Mouse (Mus musculus): ENCODE data around the gene Wdfy1. TPM values are rescaled to one million over a fixed set of nuclear protein-coding genes. Genes with fewer than 3 reads are reported as not detected.

Gene Wdfy1
- polyA plus RNA-seq (2014; fragmentation: Nextera tagmentation; extraction: Ambion mirVana) = 106 and 117 TPM in 2 replicates

DNA sequence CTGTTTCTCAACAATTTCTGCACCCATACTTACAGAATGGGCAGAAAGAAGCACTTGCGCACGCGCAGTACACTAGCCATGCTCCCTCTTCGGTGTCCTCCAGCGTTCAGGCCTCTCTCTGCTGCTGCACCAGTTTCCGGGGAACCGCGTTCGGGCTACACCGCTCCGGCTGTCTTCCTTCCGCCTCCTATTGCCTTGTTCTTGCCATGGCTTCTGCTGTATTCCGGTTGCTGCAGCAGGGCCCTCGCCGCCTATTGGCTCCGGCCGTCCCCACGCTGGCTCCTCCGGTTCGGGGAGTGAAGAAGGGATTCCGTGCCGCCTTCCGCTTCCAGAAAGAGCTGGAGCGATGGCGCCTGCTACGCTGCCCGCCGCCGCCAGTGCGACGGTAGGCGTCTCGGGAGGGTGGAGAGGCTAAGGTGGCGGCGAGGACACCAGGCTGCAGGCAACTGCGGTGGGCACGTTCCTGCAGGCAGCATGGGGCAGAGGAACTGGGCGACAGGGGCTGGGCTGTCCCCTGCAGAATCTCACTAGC lies at the start of gene Wdfy1, which contains the start of gene Mrpl44:
Gene Wdfy1 (minus strand): TSS at position 217 of the 532 bp plus-strand sequence.
Gene Mrpl44 (plus strand): TSS at position 92 of the 532 bp plus-strand sequence.
- WGBS = under 1% methylated on average over 38 of the region's 38 CpGs
- H3K27me3 ChIP-seq (ENCODE audit: control insufficient read depth, insufficient read depth, low read length) = no peaks in the 10 kb centered on the region
- peaks cover 35% of the 10 kb centered on the region for H3K36me3 ChIP-seq (replicated peaks; ENCODE audit: control insufficient read depth, insufficient read depth)
- no peaks in the 10 kb centered on the region for H3K9me3 ChIP-seq (ENCODE audit: control insufficient read depth, low read length)
- ATAC-seq (ENCODE audit: low FRiP score) = peak; percentile 100
- H3K4me2 ChIP-seq (replicated peaks) = peak within 1 kb of the TSS; percentile 67
- H3K9ac ChIP-seq = peak within 1 kb of the TSS; percentile 84
- H3K4me3 ChIP-seq (replicated peaks; ENCODE audit: low read length) = peak within 1 kb of the TSS; percentile 75
- peak within 1 kb of the TSS; percentile 88 for H3K27ac ChIP-seq
- peak; percentile 98 for DNase-seq (ENCODE audit: low spot score)
- peaks cover 5% of the 10 kb centered on the region; the same call in 1 of the 2 replicates for H3K4me1 ChIP-seq (replicated peaks; ENCODE audit: control insufficient read depth, insufficient read depth, low read length)

DNA sequence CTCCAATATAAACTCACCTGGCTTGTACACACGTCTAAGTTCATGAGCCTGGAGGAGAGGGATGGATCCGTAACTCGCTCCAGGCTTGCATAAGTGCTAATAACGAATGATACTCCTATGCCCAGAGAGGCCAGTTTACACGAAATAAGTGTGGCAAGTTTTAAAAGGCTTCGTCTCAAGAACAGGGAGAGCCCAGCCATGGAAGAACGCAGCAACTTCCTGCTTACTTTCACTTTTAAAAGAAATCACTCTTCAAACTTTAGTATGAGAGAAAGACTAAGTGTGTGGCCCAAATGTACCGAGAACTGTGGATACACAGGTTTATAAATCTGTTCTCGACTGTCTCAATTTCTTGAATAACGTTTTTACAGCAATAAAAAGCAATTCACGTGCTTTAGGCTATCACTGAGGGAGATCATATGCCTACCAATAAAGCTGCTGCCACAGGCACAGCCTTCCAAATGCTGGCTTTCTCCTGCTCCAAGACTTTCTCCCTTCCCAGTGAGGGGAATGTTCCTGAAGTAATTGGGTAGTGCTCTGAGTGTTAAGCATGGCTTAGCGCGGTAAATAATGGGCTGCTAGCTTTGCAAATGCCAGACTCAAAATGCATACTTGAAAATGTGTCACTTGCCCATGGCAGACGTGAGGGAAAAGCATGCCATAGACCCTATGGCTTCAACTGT lies 48.1 kb upstream of the Wdfy1 start:
- ATAC-seq (ENCODE audit: low FRiP score) = no peak
- Histone ChIP-seq H3K9ac (no peak overlapping the region), H3K27ac (0 out of 2 replicates have a peak overlapping the region, but pooled peaks have one; percentile 34), H3K27me3 (ENCODE audit: control insufficient read depth, insufficient read depth, low read length) (no peaks in the 10 kb centered on the region), H3K4me1 (replicated peaks; ENCODE audit: control insufficient read depth, insufficient read depth, low read length) (0 out of 2 replicates have a peak, but pooled peaks cover 3% of the 10 kb centered on the region), H3K4me3 (replicated peaks; ENCODE audit: low read length) (no peak overlapping the region), H3K9me3 (ENCODE audit: control insufficient read depth, low read length) (no peaks in the 10 kb centered on the region), H3K36me3 (replicated peaks; ENCODE audit: control insufficient read depth, insufficient read depth) (no peaks in the 10 kb centered on the region), H3K4me2 (replicated peaks) (no peak overlapping the region)
- WGBS = 80% methylated on average over 14 of the region's 14 CpGs
- DNase-seq (ENCODE audit: low spot score) = no peak

DNA sequence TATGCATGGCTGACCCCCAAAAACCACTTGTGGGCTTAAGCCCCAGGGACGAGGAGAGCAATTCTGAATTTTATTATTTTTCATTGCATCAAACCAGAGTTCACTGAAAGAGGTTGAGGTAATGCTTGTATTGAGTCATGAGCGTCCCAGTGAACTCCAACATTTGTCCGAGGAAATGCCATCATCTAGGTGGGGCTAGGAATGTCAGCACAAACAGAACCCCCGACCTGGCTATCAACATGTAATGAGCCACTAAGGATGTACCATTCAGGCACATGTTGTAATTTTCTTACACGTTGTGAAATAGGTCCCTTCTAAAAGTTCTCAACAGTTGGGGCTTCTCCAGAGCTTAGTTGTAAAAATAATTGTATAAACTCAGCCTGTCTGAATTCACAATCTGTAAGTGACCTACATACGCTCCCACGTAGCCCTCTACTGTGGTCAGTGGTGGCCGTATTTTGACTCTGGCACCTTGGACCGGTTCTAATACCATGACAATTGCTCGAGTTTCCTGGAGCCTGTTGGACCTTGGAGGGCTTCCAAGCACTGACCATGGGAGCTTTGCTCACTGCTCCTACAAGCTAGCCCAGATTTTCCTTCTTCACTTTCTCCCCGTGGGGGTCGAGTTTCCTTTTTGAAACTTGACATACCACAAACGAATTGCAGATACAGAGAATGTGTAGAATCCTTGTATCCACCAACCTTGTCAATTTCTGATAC lies 47.0 kb upstream of the Wdfy1 start:
- Histone ChIP-seq H3K27me3 (ENCODE audit: control insufficient read depth, insufficient read depth, low read length) (no peaks in the 10 kb centered on the region), H3K27ac (no peak overlapping the region), H3K9ac (no peak overlapping the region), H3K4me1 (replicated peaks; ENCODE audit: control insufficient read depth, insufficient read depth, low read length) (0 out of 2 replicates have a peak, but pooled peaks cover 3% of the 10 kb centered on the region), H3K4me3 (replicated peaks; ENCODE audit: low read length) (no peak overlapping the region), H3K36me3 (replicated peaks; ENCODE audit: control insufficient read depth, insufficient read depth) (no peaks in the 10 kb centered on the region), H3K4me2 (replicated peaks) (no peak overlapping the region), H3K9me3 (ENCODE audit: control insufficient read depth, low read length) (no peaks in the 10 kb centered on the region)
- DNase-seq (ENCODE audit: low spot score) (no peak), ATAC-seq (ENCODE audit: low FRiP score) (no peak)
- 69% methylated on average over 13 of the region's 13 CpGs for WGBS

DNA sequence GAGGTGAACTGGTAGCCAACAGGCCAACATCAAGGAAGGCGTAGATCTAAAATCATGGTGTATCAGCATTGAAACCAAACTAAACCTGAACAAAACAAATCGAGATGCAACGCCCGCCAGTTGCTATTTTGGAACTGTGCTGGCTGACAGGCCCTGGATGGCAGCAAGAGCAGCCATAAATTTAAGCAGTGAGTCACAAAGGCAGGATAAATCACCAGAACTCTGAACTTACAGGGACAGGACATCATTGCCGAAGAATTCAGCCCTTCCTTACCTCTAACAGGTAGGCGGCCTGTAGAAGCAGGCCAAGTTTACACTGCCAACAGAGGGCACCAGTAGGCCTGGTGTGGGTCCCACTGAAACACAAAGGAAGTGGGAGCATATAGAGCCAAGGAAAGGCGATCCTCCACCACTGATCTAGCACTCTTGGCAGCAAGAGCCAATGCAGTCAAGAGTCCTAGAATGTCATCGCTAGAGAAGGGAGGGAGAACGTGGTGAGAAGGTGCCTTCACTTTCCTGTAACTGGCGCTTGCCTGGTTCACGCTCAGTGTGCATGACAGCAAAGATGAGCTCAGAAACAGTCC lies 43.4 kb upstream of the Wdfy1 start:
- no peak overlapping the region for H3K4me3 ChIP-seq (replicated peaks; ENCODE audit: low read length)
- WGBS = 93% methylated on average over 11 of the region's 11 CpGs
- no peak for ATAC-seq (ENCODE audit: low FRiP score)
- H3K4me2 ChIP-seq (replicated peaks) = no peak overlapping the region
- no peaks in the 10 kb centered on the region for H3K9me3 ChIP-seq (ENCODE audit: control insufficient read depth, low read length)
- H3K27ac ChIP-seq = no peak overlapping the region
- H3K4me1 ChIP-seq (replicated peaks; ENCODE audit: control insufficient read depth, insufficient read depth, low read length) = no peaks in the 10 kb centered on the region
- H3K36me3 ChIP-seq (replicated peaks; ENCODE audit: control insufficient read depth, insufficient read depth) = 0 out of 2 replicates have a peak, but pooled peaks cover 3% of the 10 kb centered on the region
- H3K9ac ChIP-seq = no peak overlapping the region
- DNase-seq (ENCODE audit: low spot score) = no peak
- H3K27me3 ChIP-seq (ENCODE audit: control insufficient read depth, insufficient read depth, low read length) = no peaks in the 10 kb centered on the region

DNA sequence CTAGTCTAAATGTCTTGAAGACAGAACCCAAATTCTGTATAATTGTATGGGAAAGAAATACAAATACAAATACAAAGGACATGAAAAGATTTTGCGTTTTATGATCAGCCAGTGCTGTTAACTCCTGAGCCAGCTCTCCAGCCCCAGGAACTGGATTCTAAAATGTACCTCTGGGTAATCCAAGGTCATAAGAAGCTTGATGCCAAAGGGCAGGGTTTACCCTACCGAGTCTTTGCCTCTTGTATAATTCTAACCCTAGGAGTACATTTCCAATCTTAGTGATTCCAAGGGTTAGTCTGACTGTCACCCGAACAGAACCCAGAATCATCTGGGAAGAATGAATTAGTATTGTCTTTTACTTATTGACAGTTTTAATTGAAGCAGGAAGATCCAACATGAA lies 39.5 kb upstream of the Wdfy1 start:
- H3K36me3 ChIP-seq (replicated peaks; ENCODE audit: control insufficient read depth, insufficient read depth) = 0 out of 2 replicates have a peak, but pooled peaks cover 6% of the 10 kb centered on the region
- no peaks in the 10 kb centered on the region for H3K4me1 ChIP-seq (replicated peaks; ENCODE audit: control insufficient read depth, insufficient read depth, low read length)
- ATAC-seq (ENCODE audit: low FRiP score) (no peak), DNase-seq (ENCODE audit: low spot score) (no peak)
- H3K9ac ChIP-seq = no peak overlapping the region
- H3K4me3 ChIP-seq (replicated peaks; ENCODE audit: low read length) = no peak overlapping the region
- no peaks in the 10 kb centered on the region for H3K27me3 ChIP-seq (ENCODE audit: control insufficient read depth, insufficient read depth, low read length)
- H3K9me3 ChIP-seq (ENCODE audit: control insufficient read depth, low read length) = no peaks in the 10 kb centered on the region
- 96% methylated on average over 3 of the region's 3 CpGs for WGBS
- H3K27ac ChIP-seq = no peak overlapping the region
- H3K4me2 ChIP-seq (replicated peaks) = no peak overlapping the region

DNA sequence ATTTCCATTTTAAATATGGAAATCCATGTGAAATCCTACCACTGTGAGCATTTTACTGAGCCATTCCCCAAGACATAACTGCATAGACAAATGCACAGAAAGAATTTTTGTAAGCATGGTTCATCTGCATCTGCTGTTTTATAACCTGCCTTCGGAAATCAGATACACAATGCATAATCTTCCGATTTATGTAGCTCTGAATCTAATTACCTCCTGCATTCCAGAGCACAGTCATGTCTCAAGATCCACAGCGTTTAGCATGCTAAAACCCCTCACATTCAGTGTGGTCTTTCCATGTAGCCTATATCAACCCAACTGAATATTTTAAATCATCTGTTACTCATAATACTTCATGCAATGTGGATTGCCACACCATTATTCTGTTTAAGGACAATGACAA lies 33.5 kb upstream of the Wdfy1 start:
- whole genome bisulfite sequencing = 82% methylated on average over 3 of the region's 3 CpGs

DNA sequence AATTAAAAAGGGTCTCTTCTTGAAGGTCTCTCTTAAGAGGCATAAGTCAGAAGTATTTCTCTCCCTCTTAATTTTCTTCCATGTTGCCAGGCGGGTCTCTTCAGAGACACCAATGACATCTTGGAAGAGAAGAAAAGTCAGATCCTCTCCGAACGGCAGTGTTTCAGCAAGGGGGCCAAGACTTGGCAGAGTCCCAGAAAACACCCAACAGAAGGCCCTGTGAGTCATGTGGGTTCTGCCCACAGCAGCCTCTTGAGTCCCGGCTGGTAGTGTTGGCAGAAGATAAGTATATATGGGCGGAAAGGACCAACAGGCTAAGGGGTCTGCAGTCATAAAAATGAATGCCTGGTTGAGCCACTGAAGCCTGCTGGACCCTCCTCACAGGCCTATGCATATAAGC lies 30.9 kb upstream of the Wdfy1 start:
- H3K27ac ChIP-seq = no peak overlapping the region
- H3K36me3 ChIP-seq (replicated peaks; ENCODE audit: control insufficient read depth, insufficient read depth) = peaks cover 3% of the 10 kb centered on the region; the same call in 1 of the 2 replicates
- H3K4me1 ChIP-seq (replicated peaks; ENCODE audit: control insufficient read depth, insufficient read depth, low read length) = no peaks in the 10 kb centered on the region
- WGBS = 79% methylated on average over 5 of the region's 5 CpGs
- H3K9me3 ChIP-seq (ENCODE audit: control insufficient read depth, low read length) = no peaks in the 10 kb centered on the region
- H3K9ac ChIP-seq = no peak overlapping the region
- ATAC-seq (ENCODE audit: low FRiP score) (no peak), DNase-seq (ENCODE audit: low spot score) (no peak)
- H3K4me2 ChIP-seq (replicated peaks) = no peak overlapping the region
- H3K27me3 ChIP-seq (ENCODE audit: control insufficient read depth, insufficient read depth, low read length) = no peaks in the 10 kb centered on the region
- H3K4me3 ChIP-seq (replicated peaks; ENCODE audit: low read length) = no peak overlapping the region

More for the DNA sequence above, 33.5 kb upstream of the Wdfy1 start:
- Histone ChIP-seq H3K4me2 (replicated peaks) (no peak overlapping the region), H3K27me3 (ENCODE audit: control insufficient read depth, insufficient read depth, low read length) (no peaks in the 10 kb centered on the region), H3K4me1 (replicated peaks; ENCODE audit: control insufficient read depth, insufficient read depth, low read length) (no peaks in the 10 kb centered on the region), H3K27ac (no peak overlapping the region), H3K9me3 (ENCODE audit: control insufficient read depth, low read length) (no peaks in the 10 kb centered on the region), H3K9ac (no peak overlapping the region), H3K36me3 (replicated peaks; ENCODE audit: control insufficient read depth, insufficient read depth) (0 out of 2 replicates have a peak, but pooled peaks cover 3% of the 10 kb centered on the region), H3K4me3 (replicated peaks; ENCODE audit: low read length) (no peak overlapping the region)
- no peak for DNase-seq (ENCODE audit: low spot score)
- no peak for ATAC-seq (ENCODE audit: low FRiP score)

DNA sequence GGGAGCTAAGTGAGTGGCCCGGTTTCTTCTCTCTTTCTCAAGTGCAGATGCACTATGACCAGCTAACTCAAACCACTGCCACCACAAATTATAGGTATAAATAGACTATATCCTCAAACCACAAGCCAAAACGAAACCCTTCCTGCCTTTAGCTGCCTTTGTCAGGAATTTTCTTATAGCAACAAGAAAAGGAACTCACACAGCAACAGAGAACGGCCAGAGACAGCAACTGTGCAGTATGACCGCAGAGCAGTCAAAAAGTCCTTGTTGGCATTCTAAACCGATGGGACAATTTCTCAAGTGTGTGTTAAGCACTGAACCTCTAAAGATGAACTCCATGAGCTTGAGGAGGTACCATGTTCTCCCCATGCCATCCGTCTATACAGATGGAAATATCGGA lies 27.7 kb upstream of the Wdfy1 start:
- DNase-seq (ENCODE audit: low spot score) = no peak
- Histone ChIP-seq H3K4me2 (replicated peaks) (no peak overlapping the region), H3K9me3 (ENCODE audit: control insufficient read depth, low read length) (no peaks in the 10 kb centered on the region), H3K27ac (no peak overlapping the region), H3K36me3 (replicated peaks; ENCODE audit: control insufficient read depth, insufficient read depth) (no peaks in the 10 kb centered on the region; the same call in 1 of the 2 replicates), H3K9ac (no peak overlapping the region), H3K4me3 (replicated peaks; ENCODE audit: low read length) (no peak overlapping the region), H3K4me1 (replicated peaks; ENCODE audit: control insufficient read depth, insufficient read depth, low read length) (no peaks in the 10 kb centered on the region), H3K27me3 (ENCODE audit: control insufficient read depth, insufficient read depth, low read length) (no peaks in the 10 kb centered on the region)
- ATAC-seq (ENCODE audit: low FRiP score) = no peak
- 82% methylated on average over 7 of the region's 7 CpGs for WGBS

Measured in hindbrain, embryonic 14.5 days (tissue).